Mouse (Mus musculus): Measurements from ENCODE around the gene Apc2. TPM values are rescaled to one million over a fixed set of nuclear protein-coding genes. Genes with fewer than 3 reads are reported as not detected.

Apc2 gene
- total RNA-seq, 2 experiments from 2014 or later = 131 to 133 TPM

GRCm38 (mm10) chr10:80292251-80293146, 3.3 kb upstream of the Apc2 start, which contains the start of gene Rps15:
Gene Rps15 (plus strand): TSS chr10:80292453.
- DNase-seq (ENCODE audit: low spot score in 2 of 2) = peak; percentile 92 to 95

- DNase-seq (ENCODE audit: low spot score in 2 of 2) = no peak
Observed at GRCm38 (mm10) chr10:80293325-80293724, 2.5 kb upstream of the Apc2 start.

DNA sequence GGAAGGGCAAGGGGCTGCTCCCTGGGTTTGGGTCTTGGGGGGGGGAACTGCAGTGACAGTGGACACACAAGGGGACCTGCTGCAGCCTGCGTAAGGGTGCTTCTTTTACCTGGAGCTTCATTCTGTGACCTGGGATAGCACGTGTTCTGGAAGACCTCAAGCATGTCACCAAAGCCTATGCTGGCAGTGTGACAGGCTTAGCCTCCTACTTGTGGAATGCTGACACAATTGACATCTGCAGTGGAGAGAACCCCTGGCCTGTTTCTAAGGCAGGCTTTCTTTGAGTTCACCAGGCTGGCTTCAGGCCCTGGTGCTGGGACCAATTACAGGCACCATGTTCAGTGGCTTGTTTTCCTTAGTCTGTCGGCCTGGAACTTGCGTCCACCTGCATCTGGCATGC, 1.5 kb upstream of the Apc2 start:
- DNase-seq (ENCODE audit: low spot score in 2 of 2) = no peak

DNA sequence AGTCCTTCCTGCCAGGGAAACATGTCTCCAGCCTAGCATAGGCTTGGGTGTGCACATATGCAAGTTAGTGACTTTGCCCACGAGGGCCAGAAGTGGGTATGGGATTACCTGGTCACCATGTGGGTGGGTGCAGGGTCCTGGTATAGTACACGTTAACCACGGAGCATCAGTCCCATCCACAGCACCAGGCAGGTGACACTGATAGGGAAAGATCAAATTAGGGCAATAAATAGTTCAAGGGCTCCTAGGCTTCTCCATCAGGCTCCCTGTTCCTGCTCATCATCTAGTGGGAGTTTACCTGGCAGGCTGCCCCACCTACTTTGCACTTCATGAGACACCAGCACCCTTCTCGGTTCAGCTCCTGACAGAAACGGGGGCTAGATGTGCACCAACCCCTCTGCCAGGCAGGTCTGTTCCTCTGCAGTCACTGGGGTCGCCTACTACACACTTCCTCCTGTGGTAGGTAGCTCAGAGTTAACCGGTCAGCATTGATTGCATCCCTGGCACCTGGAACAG, 931 bp upstream of the Apc2 start:
- DNase-seq (ENCODE audit: low spot score in 2 of 2) = no peak

DNA sequence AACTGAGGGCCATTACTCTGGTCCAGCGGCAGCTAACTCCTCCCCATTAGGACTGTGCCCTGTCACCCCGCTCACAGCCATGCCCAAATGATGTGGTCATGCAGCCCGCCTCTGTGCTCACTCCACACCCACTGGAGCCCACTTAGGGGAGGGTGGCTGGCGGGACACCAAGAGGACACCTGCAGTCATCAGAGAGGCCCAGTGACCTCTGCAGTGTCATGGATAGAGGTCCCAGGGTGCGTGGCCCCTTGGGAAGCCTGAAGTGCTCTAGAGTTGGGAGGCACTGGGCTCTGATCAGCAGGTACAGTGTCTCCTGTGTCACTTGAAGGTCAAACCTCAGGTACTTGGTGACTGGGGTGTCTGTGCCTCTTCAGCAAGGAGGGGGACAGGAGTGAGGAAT, 1.0 kb downstream of the Apc2 start:
- no peak for DNase-seq (ENCODE audit: low spot score in 2 of 2)

DNA sequence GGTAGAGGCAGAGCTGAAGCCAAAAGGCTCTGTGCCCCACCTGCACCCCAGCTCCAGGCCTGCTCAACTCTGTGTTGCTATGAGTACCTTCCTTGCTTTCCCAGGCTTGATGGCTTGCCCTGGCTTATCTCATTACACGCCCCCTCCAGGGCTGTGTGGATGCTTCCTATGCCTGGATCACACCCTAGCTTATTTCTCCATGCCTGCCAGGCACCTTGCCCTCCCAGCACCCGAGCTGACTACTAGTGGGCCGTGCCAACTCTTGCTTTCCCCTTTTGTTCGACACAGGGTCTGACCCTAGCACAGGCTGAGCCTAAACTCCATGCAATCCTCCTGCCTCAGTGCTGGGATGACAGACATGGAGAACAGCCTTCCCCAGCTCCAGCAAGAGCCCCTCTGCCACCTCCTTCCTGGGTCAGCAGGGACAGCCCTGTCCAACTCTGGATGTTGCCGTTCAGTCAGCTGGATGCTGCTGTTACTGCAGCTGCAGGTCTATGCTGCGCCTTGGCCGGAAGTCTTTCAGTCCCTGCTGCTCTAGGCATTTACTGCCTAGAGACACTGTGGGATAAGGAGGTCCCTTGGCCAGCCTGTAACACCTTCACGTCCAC, 1.9 kb downstream of the Apc2 start:
- no peak for DNase-seq (ENCODE audit: low spot score in 2 of 2)

- DNase-seq (ENCODE audit: low spot score in 2 of 2) = peak; percentile 91 to 95
Observed at GRCm38 (mm10) chr10:80298571-80299281, 2.9 kb downstream of the Apc2 start.

GRCm38 (mm10) chr10:80299301-80299700, 3.5 kb downstream of the Apc2 start:
- DNase-seq (ENCODE audit: low spot score in 2 of 2) = no peak

DNA sequence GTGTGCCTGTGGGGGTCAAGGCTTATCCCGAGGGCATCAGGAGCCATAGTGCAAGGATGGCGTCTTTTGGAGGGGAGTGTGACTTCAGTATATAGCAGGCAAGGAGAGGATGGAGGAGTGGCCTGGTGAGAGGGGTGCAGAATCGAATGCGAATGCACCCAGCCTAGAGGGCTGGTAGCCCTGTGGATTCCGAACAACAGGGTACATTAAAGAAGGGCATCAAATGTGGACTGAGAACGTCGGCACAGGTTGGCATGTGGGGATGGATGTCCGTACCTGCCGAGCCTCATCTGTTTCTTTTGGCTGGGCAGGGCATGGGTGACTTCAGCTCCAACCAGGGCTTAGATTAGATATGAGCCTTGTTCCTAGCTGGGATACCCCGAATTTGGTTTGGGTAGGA, 4.0 kb downstream of the Apc2 start:
- DNase-seq (ENCODE audit: low spot score in 2 of 2) = no peak

DNA sequence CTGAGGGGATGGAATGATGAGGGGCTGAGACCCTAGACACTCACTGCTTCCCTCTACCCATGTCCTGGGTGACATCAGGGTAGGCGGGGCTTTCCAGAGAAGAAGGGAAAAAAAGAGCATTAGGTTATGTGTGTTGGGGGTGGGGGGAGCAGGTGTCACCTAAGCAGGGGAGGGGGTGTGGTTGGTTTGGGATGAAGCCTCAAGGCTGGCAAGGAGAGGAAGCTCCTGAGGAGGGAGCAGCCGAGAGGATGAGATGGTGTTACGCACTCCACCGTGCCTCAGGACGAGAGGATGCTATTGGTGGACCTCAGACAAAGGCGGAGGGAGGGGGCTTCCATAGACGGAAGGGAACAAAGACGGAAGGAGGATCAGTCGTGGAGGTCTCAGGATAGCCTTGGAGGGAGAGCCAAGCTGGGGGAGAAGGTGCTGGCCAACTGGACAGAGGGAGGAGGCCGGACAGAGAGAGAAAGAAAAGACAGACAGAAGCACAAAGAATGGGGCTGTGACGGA, 5.0 kb downstream of the Apc2 start:
- peak in 1 of 2 experiments; percentile 71 for DNase-seq (ENCODE audit: low spot score in 2 of 2)

DNA sequence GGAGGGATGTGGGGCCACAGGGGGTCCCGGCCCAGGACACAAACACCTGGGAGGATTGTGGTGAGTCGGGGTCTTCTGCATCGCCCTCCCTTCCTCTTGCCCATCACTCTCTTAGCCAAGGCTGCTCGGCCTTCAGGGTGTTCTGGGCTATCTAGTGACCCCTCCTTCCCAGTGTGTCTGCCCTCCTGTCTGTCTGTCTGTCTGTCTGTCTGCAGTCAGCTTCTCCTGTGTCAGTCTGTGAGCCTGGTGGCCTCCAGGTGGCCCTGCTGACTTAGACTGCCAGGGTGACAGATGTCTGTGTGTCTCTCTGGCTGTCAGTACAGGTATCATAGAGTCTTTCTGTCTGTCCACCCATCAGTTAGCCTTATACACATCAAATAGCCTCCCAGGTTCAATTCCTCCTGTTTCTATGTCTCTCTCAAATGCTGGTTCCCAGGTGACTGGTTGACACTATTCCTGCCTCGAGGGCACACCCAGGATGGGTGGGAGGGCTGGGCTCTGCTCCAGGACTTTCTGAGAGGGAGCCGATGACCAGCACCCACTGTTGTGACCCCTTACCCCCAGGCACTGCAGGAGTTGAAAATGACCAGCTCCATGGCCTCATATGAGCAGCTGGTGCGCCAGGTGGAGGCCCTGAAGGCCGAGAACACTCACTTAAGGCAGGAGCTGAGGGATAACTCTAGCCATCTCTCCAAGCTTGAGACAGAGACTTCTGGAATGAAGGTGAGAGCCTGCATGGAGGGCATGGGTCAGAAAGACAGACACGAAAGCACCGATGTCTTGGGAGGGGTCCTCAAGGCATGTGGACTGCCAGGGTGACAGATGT, 5.7 kb downstream of the Apc2 start:
- DNase-seq (ENCODE audit: low spot score in 2 of 2) = no peak

DNA sequence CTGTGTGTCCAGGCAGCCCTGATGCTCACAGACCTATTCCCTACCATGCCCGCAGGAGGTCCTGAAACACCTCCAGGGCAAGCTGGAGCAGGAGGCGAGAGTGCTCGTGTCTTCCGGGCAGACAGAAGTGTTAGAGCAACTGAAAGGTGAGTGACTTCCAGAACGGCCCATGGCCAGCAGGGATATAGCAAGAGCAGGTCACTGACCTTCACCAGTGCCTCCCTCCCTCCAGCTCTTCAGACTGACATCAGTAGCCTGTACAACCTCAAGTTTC, 6.2 kb downstream of the Apc2 start:
- DNase-seq (ENCODE audit: low spot score in 2 of 2) = no peak

DNA sequence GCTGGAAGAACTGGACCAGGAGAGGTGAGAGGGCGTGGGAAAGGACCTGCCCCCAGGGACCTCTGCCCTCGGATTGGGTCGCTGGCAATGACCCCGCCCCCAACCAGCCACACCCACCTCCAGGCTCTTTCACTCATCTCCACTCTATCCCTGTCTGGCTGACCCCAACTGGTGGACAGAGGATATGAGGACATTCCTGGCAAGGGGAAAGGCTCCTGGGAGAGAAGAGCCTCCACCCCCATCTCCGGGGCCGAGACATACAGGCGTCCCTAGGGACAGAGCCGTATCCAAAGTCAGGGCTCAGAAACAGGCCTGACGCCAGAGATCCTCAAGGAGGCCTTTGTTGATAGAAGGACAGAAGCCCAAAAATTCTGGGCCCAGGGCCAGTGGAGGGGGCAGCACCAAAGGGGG, 6.7 kb downstream of the Apc2 start:
- peak; percentile 71 to 88 for DNase-seq (ENCODE audit: low spot score in 2 of 2)

DNA sequence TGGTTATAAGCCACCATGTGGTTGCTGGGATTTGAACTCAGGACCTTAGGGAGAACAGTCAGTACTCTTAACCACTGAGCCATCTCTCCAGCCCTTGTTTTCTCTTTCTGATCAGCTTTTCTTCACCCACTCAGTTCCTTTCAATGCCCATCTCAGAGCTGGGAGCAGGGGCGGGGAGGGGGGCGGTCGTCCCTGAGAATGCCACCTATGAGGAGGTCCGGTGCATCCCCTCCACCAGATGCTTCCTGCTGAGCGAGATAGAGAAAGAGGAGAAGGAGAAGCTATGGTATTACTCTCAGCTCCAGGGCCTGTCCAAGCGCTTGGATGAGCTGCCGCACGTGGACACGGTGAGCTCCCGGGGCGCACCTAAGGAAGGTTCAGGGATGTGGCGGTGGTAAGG, 8.7 kb downstream of the Apc2 start:
- DNase-seq (ENCODE audit: low spot score in 2 of 2) = no peak

- DNase-seq (ENCODE audit: low spot score in 2 of 2) = no peak
Observed at GRCm38 (mm10) chr10:80304862-80305261, 9.1 kb downstream of the Apc2 start.

GRCm38 (mm10) chr10:80311560-80311959, 15.8 kb downstream of the Apc2 start:
- DNase-seq (ENCODE audit: low spot score in 2 of 2) = no peak

DNA sequence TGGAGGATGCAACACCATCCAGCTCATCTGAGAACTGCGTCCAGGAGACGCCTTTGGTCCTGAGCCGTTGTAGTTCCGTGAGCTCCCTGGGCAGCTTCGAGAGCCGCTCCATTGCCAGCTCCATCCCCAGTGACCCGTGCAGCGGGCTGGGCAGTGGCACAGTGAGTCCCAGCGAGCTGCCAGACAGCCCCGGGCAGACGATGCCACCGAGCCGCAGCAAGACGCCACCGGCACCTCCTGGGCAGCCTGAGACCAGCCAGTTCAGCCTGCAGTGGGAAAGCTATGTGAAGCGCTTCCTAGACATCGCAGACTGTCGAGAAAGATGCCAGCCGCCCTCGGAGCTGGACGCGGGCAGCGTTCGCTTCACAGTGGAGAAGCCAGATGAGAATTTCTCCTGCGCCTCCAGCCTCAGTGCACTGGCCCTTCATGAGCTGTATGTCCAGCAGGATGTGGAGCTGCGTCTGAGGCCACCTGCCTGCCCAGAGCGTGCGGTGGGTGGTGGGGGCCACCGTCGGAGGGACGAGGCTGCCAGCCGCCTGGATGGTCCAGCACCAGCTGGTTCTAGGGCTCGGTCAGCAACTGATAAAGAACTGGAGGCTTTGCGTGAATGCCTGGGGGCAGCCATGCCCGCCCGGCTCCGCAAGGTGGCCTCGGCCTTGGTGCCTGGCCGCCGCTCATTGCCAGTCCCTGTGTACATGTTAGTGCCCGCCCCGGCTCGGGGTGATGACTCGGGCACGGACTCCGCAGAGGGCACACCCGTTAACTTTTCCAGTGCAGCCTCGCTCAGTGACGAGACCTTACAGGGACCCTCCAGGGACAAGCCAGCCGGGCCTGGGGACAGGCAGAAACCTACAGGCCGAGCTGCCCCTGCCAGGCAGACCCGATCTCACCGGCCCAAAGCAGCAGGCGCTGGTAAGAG, 17.1 kb downstream of the Apc2 start:
- DNase-seq (ENCODE audit: low spot score in 2 of 2) = no peak

- DNase-seq (ENCODE audit: low spot score in 2 of 2) = no peak
Observed at GRCm38 (mm10) chr10:80313627-80314201, 17.9 kb downstream of the Apc2 start.

DNA sequence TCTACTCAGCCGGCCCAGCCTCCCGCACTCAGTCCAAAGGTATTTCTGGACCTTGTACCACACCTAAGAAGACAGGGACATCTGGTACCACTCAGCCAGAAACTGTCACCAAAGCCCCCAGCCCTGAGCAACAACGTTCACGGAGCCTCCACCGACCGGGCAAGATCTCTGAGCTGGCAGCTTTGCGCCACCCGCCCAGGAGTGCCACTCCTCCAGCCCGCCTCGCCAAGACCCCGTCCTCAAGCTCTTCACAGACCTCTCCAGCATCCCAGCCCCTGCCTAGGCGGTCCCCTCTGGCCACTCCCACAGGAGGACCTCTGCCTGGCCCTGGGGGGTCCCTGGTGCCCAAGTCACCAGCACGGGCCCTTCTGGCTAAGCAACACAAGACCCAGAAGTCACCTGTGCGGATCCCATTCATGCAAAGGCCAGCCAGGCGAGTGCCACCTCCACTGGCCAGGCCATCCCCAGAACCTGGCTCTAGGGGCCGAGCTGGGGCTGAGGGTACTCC, 18.8 kb downstream of the Apc2 start:
- DNase-seq (ENCODE audit: low spot score in 2 of 2) = no peak
